Mouse (Mus musculus) embryonic facial prominence, embryonic 11.5 days (tissue): Measurements from ENCODE around the gene Gcgr. TPM values are rescaled to one million over a fixed set of nuclear protein-coding genes. Genes with fewer than 3 reads are reported as not detected.

Experiments
- polyA plus RNA-seq: library from polyadenylated mRNA; unstranded; fragments of >200 nt; fragmentation: Nextera tagmentation; extraction: Ambion mirVana; gene quantifications from 2 replicates; pipeline ENCODE4 v1.2.1, GENCODE M21; 2014

Gcgr gene
- polyA plus RNA-seq, 1 experiment from 2014 or later: 0.43 TPM

Other genes starting within 250 kb of the Gcgr start
- 3,237 and 3,434 TPM in 2 replicates for gene Actg1, start 182.2 kb upstream of the Gcgr start, polyA plus RNA-seq
- 0.20 and 0.28 TPM in 2 replicates for gene Fscn2, start 169.2 kb upstream of the Gcgr start, polyA plus RNA-seq
- gene Faap100, start 151.9 kb upstream of the Gcgr start, polyA plus RNA-seq: 20.5 and 24.2 TPM in 2 replicates
- 42.5 and 44.2 TPM in 2 replicates for gene Nploc4, start 93.0 kb upstream of the Gcgr start, polyA plus RNA-seq
- gene Tspan10, start 88.1 kb upstream of the Gcgr start, polyA plus RNA-seq: 0.56 and 1.2 TPM in 2 replicates
- 0.48 TPM in 1 of 2 replicates, not detected in the other for gene Pde6g, start 77.2 kb upstream of the Gcgr start, polyA plus RNA-seq
- gene Oxld1, start 72.6 kb upstream of the Gcgr start, polyA plus RNA-seq: 12.2 and 13.0 TPM in 2 replicates
- gene Ccdc137, start 72.6 kb upstream of the Gcgr start, polyA plus RNA-seq: 26.7 and 28.5 TPM in 2 replicates
- gene Arl16, start 63.1 kb upstream of the Gcgr start, polyA plus RNA-seq: 52.3 and 60.5 TPM in 2 replicates
- 161 and 162 TPM in 2 replicates for gene Mrpl12, start 46.1 kb upstream of the Gcgr start, polyA plus RNA-seq
- gene Slc25a10, start 38.9 kb upstream of the Gcgr start, polyA plus RNA-seq: 46.9 and 53.6 TPM in 2 replicates
- gene Mcrip1, start 19.0 kb downstream of the Gcgr start, polyA plus RNA-seq: 223 and 249 TPM in 2 replicates
- gene Ppp1r27, start 20.4 kb downstream of the Gcgr start, polyA plus RNA-seq: not detected in 2 replicates
- 626 and 629 TPM in 2 replicates for gene P4hb, start 42.6 kb downstream of the Gcgr start, polyA plus RNA-seq
- 511 and 567 TPM in 2 replicates for gene Arhgdia, start 50.9 kb downstream of the Gcgr start, polyA plus RNA-seq
- gene Alyref, start 67.7 kb downstream of the Gcgr start, polyA plus RNA-seq: 748 and 893 TPM in 2 replicates
- gene Anapc11, start 67.7 kb downstream of the Gcgr start, polyA plus RNA-seq: 177 and 197 TPM in 2 replicates
- gene Npb, start 77.8 kb downstream of the Gcgr start, polyA plus RNA-seq: not detected in 2 replicates
- 75.3 and 76.9 TPM in 2 replicates for gene Pcyt2, start 87.2 kb downstream of the Gcgr start, polyA plus RNA-seq
- 20.7 and 20.8 TPM in 2 replicates for gene Sirt7, start 94.5 kb downstream of the Gcgr start, polyA plus RNA-seq
- gene Mafg, start 102.9 kb downstream of the Gcgr start, polyA plus RNA-seq: 16.7 and 18.1 TPM in 2 replicates
- gene Pycr1, start 113.1 kb downstream of the Gcgr start, polyA plus RNA-seq: 26.3 and 27.1 TPM in 2 replicates
- not detected in 2 replicates for gene Myadml2, start 117.5 kb downstream of the Gcgr start, polyA plus RNA-seq
- 2.5 and 3.2 TPM in 2 replicates for gene Notum, start 130.5 kb downstream of the Gcgr start, polyA plus RNA-seq
- gene Aspscr1, start 142.3 kb downstream of the Gcgr start, polyA plus RNA-seq: 99.6 and 107 TPM in 2 replicates
- 118 and 124 TPM in 2 replicates for gene Cenpx, start 183.0 kb downstream of the Gcgr start, polyA plus RNA-seq
- gene Lrrc45, start 183.2 kb downstream of the Gcgr start, polyA plus RNA-seq: 35.0 and 35.9 TPM in 2 replicates
- gene Rac3, start 190.8 kb downstream of the Gcgr start, polyA plus RNA-seq: 9.7 and 10.9 TPM in 2 replicates
- gene Dcxr, start 196.6 kb downstream of the Gcgr start, polyA plus RNA-seq: 10.7 and 11.7 TPM in 2 replicates
- gene Cbr2, start 201.4 kb downstream of the Gcgr start, polyA plus RNA-seq: 3.3 and 3.7 TPM in 2 replicates
- 9.0 and 11.0 TPM in 2 replicates for gene Hmga1b, start 232.1 kb downstream of the Gcgr start, polyA plus RNA-seq